Mouse (Mus musculus): ENCODE data around the gene Hip1r. TPM values are rescaled to one million over a fixed set of nuclear protein-coding genes. Genes with fewer than 3 reads are reported as not detected.

The Hip1r gene
- polyA plus RNA-seq, 1 experiment from 2014 or later, result 5.6 TPM

Small RNAs within 50 kb of the gene (microRNA-seq; reads per million reads assigned to microRNA genes)
- 0.82 reads per million for gene Mir7032

Other genes with a start within 250 kb of the Hip1r start
- 73.5 and 76.2 TPM in 2 replicates for gene Rsrc2, start 224.2 kb upstream of the Hip1r start, polyA plus RNA-seq (2015; fragmentation: Nextera tagmentation; extraction: Ambion mirVana)
- 16.1 and 18.8 TPM in 2 replicates for gene Kntc1, start 223.9 kb upstream of the Hip1r start, polyA plus RNA-seq (2015; fragmentation: Nextera tagmentation; extraction: Ambion mirVana)
- 0.09 TPM in 1 of 2 replicates, not detected in the other for gene Hcar2, start 108.1 kb upstream of the Hip1r start, polyA plus RNA-seq (2015; fragmentation: Nextera tagmentation; extraction: Ambion mirVana)
- 0.10 and 0.20 TPM in 2 replicates for gene Hcar1, start 93.6 kb upstream of the Hip1r start, polyA plus RNA-seq (2015; fragmentation: Nextera tagmentation; extraction: Ambion mirVana)
- gene Denr, start 66.5 kb upstream of the Hip1r start, polyA plus RNA-seq (2015; fragmentation: Nextera tagmentation; extraction: Ambion mirVana), result 81.9 and 97.3 TPM in 2 replicates
- 1.3 and 2.9 TPM in 2 replicates for gene Gm43518, start 46.2 kb upstream of the Hip1r start, polyA plus RNA-seq (2015; fragmentation: Nextera tagmentation; extraction: Ambion mirVana)
- gene Ccdc62, start 42.9 kb upstream of the Hip1r start, polyA plus RNA-seq (2015; fragmentation: Nextera tagmentation; extraction: Ambion mirVana), result 3.7 TPM in 2 replicates
- gene Vps37b, start 58.6 kb downstream of the Hip1r start, polyA plus RNA-seq (2015; fragmentation: Nextera tagmentation; extraction: Ambion mirVana), result 51.2 and 52.2 TPM in 2 replicates
- 1.6 and 1.7 TPM in 2 replicates for gene Abcb9, start 122.2 kb downstream of the Hip1r start, polyA plus RNA-seq (2015; fragmentation: Nextera tagmentation; extraction: Ambion mirVana)
- 18.3 and 18.8 TPM in 2 replicates for gene Ogfod2, start 138.7 kb downstream of the Hip1r start, polyA plus RNA-seq (2015; fragmentation: Nextera tagmentation; extraction: Ambion mirVana)
- 68.5 and 70.8 TPM in 2 replicates for gene Arl6ip4, start 142.5 kb downstream of the Hip1r start, polyA plus RNA-seq (2015; fragmentation: Nextera tagmentation; extraction: Ambion mirVana)